Mouse (Mus musculus) lung, embryonic 14.5 days (tissue): ENCODE measurements around the gene Ier5l. TPM values are rescaled to one million over a fixed set of nuclear protein-coding genes. Genes with fewer than 3 reads are reported as not detected.

Source experiments
- ATAC-seq: fragments of 200-750 bp; cut with Nextera tagmentation; 2 replicates; pipeline ENCODE4 v1.8.0; 2017; ENCODE audit warnings: mild to moderate bottlenecking, moderate TSS enrichment, moderate library complexity; ENCODE audit not compliant: insufficient read depth
- DNase-seq: peaks from one replicate; pipeline ENCODE4 v3.0.0-alpha.2; 2015
- H3K27ac ChIP-seq: fragments of 300-500 bp; sonication (generic); 2 replicates; pipeline ENCODE4 v1.5.1; 2014; ENCODE audit warnings: low read depth, mild to moderate bottlenecking, moderate library complexity
- H3K27me3 ChIP-seq: fragments of 300-500 bp; sonication (generic); 2 replicates; pipeline ENCODE4 v1.6.1; 2014; ENCODE audit warnings: low read length, control low read depth; ENCODE audit not compliant: insufficient read depth
- H3K36me3 ChIP-seq: fragments of 300-500 bp; sonication (generic); 2 replicates; pipeline ENCODE4 v1.6.1; 2014; ENCODE audit warnings: control low read depth; ENCODE audit not compliant: insufficient read depth
- H3K4me1 ChIP-seq: fragments of 300-500 bp; sonication (generic); 2 replicates; pipeline ENCODE4 v1.6.1; 2014; ENCODE audit warnings: antibody characterized with exemption, control low read depth; ENCODE audit not compliant: insufficient read depth
- H3K4me2 ChIP-seq: fragments of 300-500 bp; sonication (generic); 2 replicates; pipeline ENCODE4 v1.6.1; 2014; ENCODE audit warnings: mild to moderate bottlenecking
- H3K4me3 ChIP-seq: fragments of 300-500 bp; sonication (generic); 2 replicates; pipeline ENCODE4 v1.5.1; 2014; ENCODE audit warnings: low read depth, low read length
- H3K9ac ChIP-seq: fragments of 300-500 bp; sonication (generic); 2 replicates; pipeline ENCODE4 v1.6.1; 2014
- H3K9me3 ChIP-seq: fragments of 300-500 bp; sonication (generic); 2 replicates; pipeline ENCODE4 v1.6.1; 2016; ENCODE audit warnings: low read depth, low read length, control low read depth
- CTCF ChIP-seq: IDR thresholded peaks from 2 replicates; pipeline ENCODE4 v1.5.1; 2016; ENCODE audit warnings: antibody characterized with exemption, low read depth
- WGBS: fragments of 180-500 bp; shearing (Covaris S2); extraction: QIAGEN DNeasy Blood & Tissue Kit; methylation state at CpG from one replicate; pipeline ENCODE4 v1.1.7; 2014; 5-methylcytosine and 5-hydroxymethylcytosine counted together
- polyA plus RNA-seq: library from polyadenylated mRNA; unstranded; fragments of >200 nt; fragmentation: Nextera tagmentation; extraction: Ambion mirVana; gene quantifications from 2 replicates; pipeline ENCODE4 v1.2.1, GENCODE M21; 2014

Gene Ier5l
- polyA plus RNA-seq, 1 experiment from 2014 or later, result 4.9 TPM

DNA sequence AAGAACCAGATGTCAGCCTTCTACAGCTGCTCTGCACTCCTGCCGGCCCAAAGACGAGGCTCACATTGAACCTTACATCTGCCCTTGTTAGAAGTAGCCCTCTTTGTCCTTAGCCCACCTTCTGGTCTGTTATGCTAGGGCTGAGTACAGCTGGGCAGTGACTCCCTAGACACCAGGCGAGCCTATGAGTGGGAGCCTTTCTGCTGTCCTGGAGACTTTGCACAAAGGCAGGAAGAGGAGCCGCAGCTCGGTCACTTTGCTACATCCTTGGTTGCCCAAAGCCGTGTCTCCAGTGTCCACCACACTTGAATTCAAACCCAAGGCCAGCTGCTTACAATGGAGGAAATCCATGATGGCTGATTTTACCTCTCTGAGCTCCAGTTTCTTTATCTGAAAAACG, 25.6 kb downstream of the Ier5l start:
- DNase-seq, result no peak
- peak overlapping the region; percentile 15; the same call in 1 of the 2 replicates for H3K27ac ChIP-seq
- H3K9me3 ChIP-seq, result peaks cover 5% of the 10 kb centered on the region; the same call in 1 of the 2 replicates
- no peak overlapping the region for H3K4me3 ChIP-seq
- H3K36me3 ChIP-seq, result peaks cover 66% of the 10 kb centered on the region
- peaks cover 25% of the 10 kb centered on the region for H3K4me1 ChIP-seq
- H3K9ac ChIP-seq, result no peak overlapping the region
- TF ChIP-seq CTCF, result no peak
- H3K4me2 ChIP-seq, result no peak overlapping the region
- H3K27me3 ChIP-seq, result no peaks in the 10 kb centered on the region
- WGBS, result 90% methylated on average over 7 of the region's 7 CpGs
- ATAC-seq, result no peak

DNA sequence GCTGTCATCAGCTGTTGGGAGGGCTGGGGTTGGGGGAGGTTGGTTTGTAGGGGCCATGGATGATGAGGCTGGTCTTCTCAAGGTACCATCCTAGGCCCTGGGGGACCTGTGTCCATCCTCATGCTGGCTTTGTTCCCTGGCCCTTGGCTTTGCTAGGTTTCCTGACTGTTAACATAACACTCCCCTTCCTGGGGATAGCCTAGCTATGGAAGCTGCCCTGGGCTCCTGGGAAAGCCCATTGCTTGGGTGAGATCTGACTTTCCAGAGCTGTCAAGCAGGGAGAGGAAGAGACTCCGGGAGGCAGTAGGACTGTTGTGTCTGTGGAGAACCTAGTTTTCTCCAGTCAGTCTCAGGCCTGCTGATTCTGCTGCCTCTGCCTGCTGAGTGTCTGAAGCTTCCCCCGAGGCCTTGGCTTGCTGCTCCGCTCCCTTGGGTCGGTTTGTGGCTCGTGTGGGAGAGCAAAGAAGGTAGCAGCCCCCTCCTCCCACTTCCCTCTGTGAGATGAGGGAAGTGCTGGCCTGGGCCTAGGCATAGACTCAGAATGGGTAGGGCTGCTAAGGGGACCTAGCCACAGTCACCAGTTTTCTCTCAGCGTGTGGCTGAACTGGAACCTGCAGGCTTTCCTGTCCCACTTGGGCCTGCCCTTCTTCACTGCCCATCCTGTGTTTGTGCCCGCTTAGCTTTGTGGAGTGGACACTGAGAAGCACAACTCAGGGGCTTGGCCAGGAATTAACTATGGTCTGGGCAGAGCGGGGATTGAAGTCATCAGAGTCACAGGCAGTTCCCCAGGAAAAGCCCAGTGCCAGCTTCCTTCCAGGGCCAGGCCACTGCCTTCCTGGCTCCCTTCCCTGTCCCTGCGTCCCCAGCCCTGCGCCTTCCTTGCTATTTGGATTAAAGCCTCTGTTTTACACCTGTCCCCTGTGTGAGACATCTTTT, 26.9 kb downstream of the Ier5l start:
- Histone ChIP-seq H3K4me1 (peaks cover 37% of the 10 kb centered on the region), H3K9me3 (peaks cover 5% of the 10 kb centered on the region; the same call in 1 of the 2 replicates), H3K4me2 (no peak overlapping the region), H3K4me3 (no peak overlapping the region), H3K27me3 (no peaks in the 10 kb centered on the region), H3K27ac (peak overlapping the region; percentile 100; the same call in 1 of the 2 replicates), H3K36me3 (peaks cover 71% of the 10 kb centered on the region), H3K9ac (no peak overlapping the region)
- 77% methylated on average over 10 of the region's 10 CpGs for WGBS
- DNase-seq (no peak), ATAC-seq (no peak)
- no peak for TF ChIP-seq CTCF

DNA sequence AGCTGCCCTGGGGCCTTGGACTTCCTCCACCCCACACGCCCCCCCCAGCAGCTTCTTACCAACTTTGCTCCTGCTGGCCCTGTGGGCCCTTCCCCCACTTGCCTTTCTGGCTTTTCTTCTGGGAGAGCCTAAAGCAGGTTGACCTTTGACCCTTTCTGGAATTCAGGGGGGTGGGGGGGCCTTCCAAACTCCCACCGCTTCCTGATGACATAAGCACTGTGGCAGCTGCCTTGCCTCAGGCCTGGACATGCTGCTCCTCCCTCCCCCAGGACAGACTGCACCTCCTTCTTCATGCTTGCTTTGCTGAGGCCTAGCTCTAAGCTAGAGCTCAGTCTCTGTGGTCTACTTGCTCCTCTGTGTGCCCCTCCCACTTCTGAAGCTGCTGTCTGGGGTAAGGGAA, 28.7 kb downstream of the Ier5l start:
- no peak overlapping the region for H3K4me3 ChIP-seq
- peaks cover 67% of the 10 kb centered on the region for H3K36me3 ChIP-seq
- ATAC-seq, result peak; percentile 35; the same call in 1 of the 2 replicates
- no peak for TF ChIP-seq CTCF
- peaks cover 4% of the 10 kb centered on the region; the same call in 1 of the 2 replicates for H3K9me3 ChIP-seq
- peak overlapping the region; percentile 36 for H3K9ac ChIP-seq
- peak; percentile 69 for DNase-seq
- H3K27ac ChIP-seq, result peak overlapping the region; percentile 100
- no peaks in the 10 kb centered on the region for H3K27me3 ChIP-seq
- 6% methylated on average over 2 of the region's 2 CpGs for WGBS
- peaks cover 51% of the 10 kb centered on the region for H3K4me1 ChIP-seq
- peak overlapping the region; percentile 10 for H3K4me2 ChIP-seq

DNA sequence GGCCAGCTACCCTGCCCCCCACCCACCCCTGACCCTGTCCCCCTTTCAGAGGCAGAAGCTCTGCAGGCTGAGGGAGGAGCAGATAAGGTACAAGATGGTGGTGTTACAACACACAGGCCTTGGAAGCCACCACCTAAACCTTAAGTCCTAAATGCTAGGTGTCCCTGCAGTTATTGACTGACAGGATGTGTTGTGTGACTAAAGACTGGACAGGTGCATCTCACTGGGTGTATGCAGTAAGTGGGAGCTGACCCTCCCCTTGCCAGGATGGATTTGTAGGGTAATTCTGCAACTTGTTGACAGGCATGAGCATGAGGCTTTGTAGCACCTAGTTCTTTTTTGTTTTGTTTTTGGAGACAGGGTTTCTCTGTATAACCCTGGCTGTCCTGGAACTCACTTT, 29.6 kb downstream of the Ier5l start:
- TF ChIP-seq CTCF, result no peak
- Histone ChIP-seq H3K9ac (no peak overlapping the region), H3K27ac (peak overlapping the region; percentile 100), H3K4me1 (peaks cover 57% of the 10 kb centered on the region), H3K9me3 (no peaks in the 10 kb centered on the region), H3K27me3 (no peaks in the 10 kb centered on the region), H3K4me3 (no peak overlapping the region), H3K4me2 (peak overlapping the region; percentile 80), H3K36me3 (peaks cover 67% of the 10 kb centered on the region)
- ATAC-seq, result no peak
- DNase-seq, result no peak

DNA sequence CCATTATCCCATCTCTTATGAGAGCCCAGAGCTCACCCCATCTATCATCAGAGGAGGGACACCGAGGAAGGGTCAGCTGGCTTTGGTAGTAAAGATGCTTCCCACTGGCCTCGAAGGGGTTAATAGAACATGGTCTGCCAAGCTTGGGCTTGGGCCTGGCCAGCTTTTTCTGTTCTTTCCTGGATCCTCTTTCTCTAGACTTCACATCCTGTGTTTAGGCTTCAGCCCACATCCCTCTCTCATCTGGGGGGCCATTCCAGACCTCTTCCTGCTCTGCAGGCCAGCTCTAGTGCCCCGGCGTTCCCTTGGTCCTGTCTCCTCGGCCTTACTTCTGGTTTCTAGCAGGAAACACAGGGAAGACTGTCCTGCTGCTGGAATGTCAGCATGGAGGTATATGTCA, 30.0 kb downstream of the Ier5l start:
- Histone ChIP-seq H3K4me3 (no peak overlapping the region), H3K4me1 (peaks cover 57% of the 10 kb centered on the region), H3K36me3 (peaks cover 67% of the 10 kb centered on the region), H3K9ac (no peak overlapping the region), H3K27me3 (no peaks in the 10 kb centered on the region), H3K9me3 (no peaks in the 10 kb centered on the region), H3K27ac (peak overlapping the region; percentile 100), H3K4me2 (peak overlapping the region; percentile 80)
- 44% methylated on average over 5 of the region's 5 CpGs for WGBS
- peak; percentile 65 for DNase-seq
- ATAC-seq, result no peak
- TF ChIP-seq CTCF, result no peak

DNA sequence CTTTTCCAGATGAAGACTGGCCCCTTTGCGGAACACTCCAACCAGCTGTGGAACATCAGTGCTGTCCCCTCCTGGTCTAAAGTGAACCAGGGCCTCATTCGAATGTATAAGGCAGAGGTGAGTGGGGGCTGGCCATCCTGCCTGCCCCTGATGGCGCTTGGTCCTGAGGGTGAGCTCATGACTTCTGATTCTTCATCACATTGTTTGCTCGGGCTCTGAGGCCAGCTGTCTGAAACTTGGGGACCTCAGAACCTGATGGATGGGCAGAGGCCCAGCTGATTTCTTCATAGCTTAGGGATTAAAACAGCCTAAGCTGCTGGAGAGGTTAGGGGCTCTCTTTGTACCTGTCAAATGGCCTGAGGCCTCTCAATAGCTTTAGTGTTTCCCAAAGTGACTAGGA, 30.7 kb downstream of the Ier5l start:
- H3K4me3 ChIP-seq, result peak overlapping the region; percentile 41; the same call in 1 of the 2 replicates
- peak overlapping the region; percentile 80 for H3K4me2 ChIP-seq
- ATAC-seq (no peak), DNase-seq (no peak)
- H3K27me3 ChIP-seq, result no peaks in the 10 kb centered on the region
- no peaks in the 10 kb centered on the region for H3K9me3 ChIP-seq
- peak overlapping the region; percentile 100 for H3K27ac ChIP-seq
- H3K4me1 ChIP-seq, result peaks cover 57% of the 10 kb centered on the region
- TF ChIP-seq CTCF, result no peak
- WGBS, result 27% methylated on average over 4 of the region's 4 CpGs
- peak overlapping the region; percentile 64 for H3K9ac ChIP-seq
- H3K36me3 ChIP-seq, result peaks cover 69% of the 10 kb centered on the region

DNA sequence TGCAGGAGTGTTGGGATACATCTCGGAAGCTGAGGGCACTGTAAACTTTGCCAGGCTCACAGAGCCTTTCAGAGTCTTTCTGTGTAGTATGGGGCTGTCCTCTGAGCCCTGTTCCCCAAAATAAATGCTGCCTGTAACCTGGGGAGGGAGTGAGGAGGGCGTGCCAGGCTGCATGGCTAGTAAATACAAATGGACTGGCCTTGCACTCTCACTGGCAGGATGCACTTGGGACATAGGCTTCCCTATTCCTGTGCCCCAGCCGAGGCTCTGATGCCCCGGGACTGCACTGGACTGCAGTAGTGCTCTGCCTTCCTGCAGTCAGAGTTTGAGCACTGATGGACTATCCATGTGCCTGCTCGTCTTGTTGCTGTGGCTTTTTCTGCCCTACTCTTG, 31.5 kb downstream of the Ier5l start:
- H3K4me2 ChIP-seq, result peak overlapping the region; percentile 80
- no peaks in the 10 kb centered on the region for H3K9me3 ChIP-seq
- peak overlapping the region; percentile 100 for H3K27ac ChIP-seq
- peak; percentile 24 for DNase-seq
- H3K4me1 ChIP-seq, result peaks cover 57% of the 10 kb centered on the region
- H3K27me3 ChIP-seq, result no peaks in the 10 kb centered on the region
- H3K9ac ChIP-seq, result peak overlapping the region; percentile 64
- 18% methylated on average over 5 of the region's 5 CpGs for WGBS
- H3K4me3 ChIP-seq, result peak overlapping the region; percentile 41
- no peak for TF ChIP-seq CTCF
- H3K36me3 ChIP-seq, result peaks cover 69% of the 10 kb centered on the region
- no peak for ATAC-seq
